Mouse (Mus musculus): Measurements from ENCODE around the gene Tigit.

Gene Tigit

GRCm38 (mm10) chr16:43663978-43664579 lies at the start of gene Tigit:
Gene Tigit, minus strand, starts transcription at chr16:43664146.
- DNase-seq (ENCODE audit: low spot score): no peak

- DNase-seq (ENCODE audit: low spot score): no peak
These were observed 47.4 kb upstream of the Tigit start for GRCm38 (mm10) chr16:43711361-43711760.

GRCm38 (mm10) chr16:43710651-43711050 lies 46.7 kb upstream of the Tigit start:
- no peak for DNase-seq (ENCODE audit: low spot score)

GRCm38 (mm10) chr16:43710134-43710475 lies 46.2 kb upstream of the Tigit start:
- no peak for DNase-seq (ENCODE audit: low spot score)

GRCm38 (mm10) chr16:43709432-43710133 lies 45.6 kb upstream of the Tigit start:
- no peak for DNase-seq (ENCODE audit: low spot score)

- DNase-seq (ENCODE audit: low spot score): no peak
These were observed 45.1 kb upstream of the Tigit start for GRCm38 (mm10) chr16:43709062-43709413.

GRCm38 (mm10) chr16:43708335-43709061 lies 44.6 kb upstream of the Tigit start:
- no peak for DNase-seq (ENCODE audit: low spot score)

GRCm38 (mm10) chr16:43701765-43702504 lies 38.0 kb upstream of the Tigit start:
- DNase-seq (ENCODE audit: low spot score): no peak

GRCm38 (mm10) chr16:43700575-43700974 lies 36.6 kb upstream of the Tigit start:
- no peak for DNase-seq (ENCODE audit: low spot score)

- DNase-seq (ENCODE audit: low spot score): peak; percentile 34
These were observed 35.0 kb upstream of the Tigit start for GRCm38 (mm10) chr16:43698735-43699649.

GRCm38 (mm10) chr16:43697772-43698171 lies 33.8 kb upstream of the Tigit start:
- no peak for DNase-seq (ENCODE audit: low spot score)

- DNase-seq (ENCODE audit: low spot score): no peak
These were observed 31.9 kb upstream of the Tigit start for GRCm38 (mm10) chr16:43695852-43696251.

- DNase-seq (ENCODE audit: low spot score): no peak
These were observed 30.2 kb upstream of the Tigit start for GRCm38 (mm10) chr16:43694104-43694503.

- DNase-seq (ENCODE audit: low spot score): no peak
These were observed 28.7 kb upstream of the Tigit start for GRCm38 (mm10) chr16:43692611-43693010.

GRCm38 (mm10) chr16:43691741-43692140 lies 27.8 kb upstream of the Tigit start:
- DNase-seq (ENCODE audit: low spot score): no peak

GRCm38 (mm10) chr16:43690912-43691311 lies 27.0 kb upstream of the Tigit start:
- DNase-seq (ENCODE audit: low spot score): no peak

GRCm38 (mm10) chr16:43690211-43690690 lies 26.3 kb upstream of the Tigit start:
- DNase-seq (ENCODE audit: low spot score): no peak

- no peak for DNase-seq (ENCODE audit: low spot score)
These were observed 24.0 kb upstream of the Tigit start for GRCm38 (mm10) chr16:43687968-43688367.

GRCm38 (mm10) chr16:43674400-43674799 lies 10.5 kb upstream of the Tigit start:
- DNase-seq (ENCODE audit: low spot score): no peak

GRCm38 (mm10) chr16:43672697-43673096 lies 8.8 kb upstream of the Tigit start:
- no peak for DNase-seq (ENCODE audit: low spot score)

GRCm38 (mm10) chr16:43671972-43672371 lies 8.0 kb upstream of the Tigit start:
- DNase-seq (ENCODE audit: low spot score): no peak

All from spleen, adult 12 weeks (tissue).